Mouse (Mus musculus) thymus, adult 2 months (tissue): ENCODE data around the gene Galc.

Experiments used
- CTCF ChIP-seq: fragments of 200-500 bp; IDR thresholded peaks from 2 replicates; pipeline ENCODE4 v1.5.1; 2012; ENCODE audit warnings: mild to moderate bottlenecking, control low read depth, low read length, moderate library complexity, borderline replicate concordance; ENCODE audit not compliant: control insufficient read depth, poor library complexity, insufficient read depth; ENCODE audit errors: extremely low read depth
- POLR2A ChIP-seq: fragments of 200-500 bp; IDR thresholded peaks from 2 replicates; pipeline ENCODE4 v1.6.1; 2012; ENCODE audit warnings: mild to moderate bottlenecking, low read length, control low read depth, moderate library complexity; ENCODE audit not compliant: control insufficient read depth, poor library complexity, insufficient read depth; ENCODE audit errors: extremely low read depth

GRCm38 (mm10) chr12:98259518-98259852, 226 bp upstream of the Galc start:
- TF ChIP-seq POLR2A (no peak), CTCF (no peak)
